Mouse (Mus musculus): ENCODE measurements at regions not wholly inside any gene's neighbourhood (a gene's known extent, or its start where the extent isn't known, plus 50 kb on each side); places are given as distances from the start of the nearest gene placed in this dataset.

GRCm38 (mm10) chr1:10771793-10772192 is 642.1 kb upstream of the A830018L16Rik start:
- Histone ChIP-seq H3K27ac (ENCODE audit: insufficient read depth, low read length) (no peak overlapping the region), H3K4me1 (ENCODE audit: control insufficient read depth, insufficient read depth, low read length) (no peaks in the 10 kb centered on the region), H3K4me3 (ENCODE audit: insufficient read depth, low read length) (no peak overlapping the region)
- TF ChIP-seq POLR2A (IDR thresholded peaks at IDR 0.05; ENCODE audit: low read depth, low read length) (no peak), CTCF (IDR thresholded peaks at IDR 0.05; ENCODE audit: borderline replicate concordance, insufficient read depth, low read length) (no peak)

GRCm38 (mm10) chr1:10794074-10794783 is 619.7 kb upstream of the A830018L16Rik start:
- Histone ChIP-seq H3K4me3 (ENCODE audit: insufficient read depth, low read length) (no peak overlapping the region), H3K4me1 (ENCODE audit: control insufficient read depth, insufficient read depth, low read length) (no peaks in the 10 kb centered on the region), H3K27ac (ENCODE audit: insufficient read depth, low read length) (no peak overlapping the region)
- TF ChIP-seq POLR2A (IDR thresholded peaks at IDR 0.05; ENCODE audit: low read depth, low read length) (no peak), CTCF (IDR thresholded peaks at IDR 0.05; ENCODE audit: borderline replicate concordance, insufficient read depth, low read length) (no peak)

GRCm38 (mm10) chr1:10835653-10836415 is 578.1 kb upstream of the A830018L16Rik start:
- H3K27ac ChIP-seq (ENCODE audit: insufficient read depth, low read length) = no peak overlapping the region
- no peak overlapping the region for H3K4me3 ChIP-seq (ENCODE audit: insufficient read depth, low read length)
- no peaks in the 10 kb centered on the region for H3K4me1 ChIP-seq (ENCODE audit: control insufficient read depth, insufficient read depth, low read length)
- TF ChIP-seq CTCF (IDR thresholded peaks at IDR 0.05; ENCODE audit: borderline replicate concordance, insufficient read depth, low read length) (no peak), POLR2A (IDR thresholded peaks at IDR 0.05; ENCODE audit: low read depth, low read length) (no peak)

- no peak for TF ChIP-seq CTCF (IDR thresholded peaks at IDR 0.05; ENCODE audit: borderline replicate concordance, insufficient read depth, low read length)
- no peak for TF ChIP-seq POLR2A (IDR thresholded peaks at IDR 0.05; ENCODE audit: low read depth, low read length)
- H3K4me3 ChIP-seq (ENCODE audit: insufficient read depth, low read length) = no peak overlapping the region
- H3K27ac ChIP-seq (ENCODE audit: insufficient read depth, low read length) = no peak overlapping the region
- H3K4me1 ChIP-seq (ENCODE audit: control insufficient read depth, insufficient read depth, low read length) = no peaks in the 10 kb centered on the region
These were observed 576.7 kb upstream of the A830018L16Rik start for GRCm38 (mm10) chr1:10837180-10837579.

GRCm38 (mm10) chr1:10852934-10853333 is 561.0 kb upstream of the A830018L16Rik start:
- H3K4me3 ChIP-seq (ENCODE audit: insufficient read depth, low read length) = no peak overlapping the region
- H3K4me1 ChIP-seq (ENCODE audit: control insufficient read depth, insufficient read depth, low read length) = no peaks in the 10 kb centered on the region
- TF ChIP-seq CTCF (IDR thresholded peaks at IDR 0.05; ENCODE audit: borderline replicate concordance, insufficient read depth, low read length) = no peak
- no peak for TF ChIP-seq POLR2A (IDR thresholded peaks at IDR 0.05; ENCODE audit: low read depth, low read length)
- H3K27ac ChIP-seq (ENCODE audit: insufficient read depth, low read length) = no peak overlapping the region

GRCm38 (mm10) chr1:10854495-10854894 is 559.4 kb upstream of the A830018L16Rik start:
- H3K4me3 ChIP-seq (ENCODE audit: insufficient read depth, low read length) = no peak overlapping the region
- TF ChIP-seq CTCF (IDR thresholded peaks at IDR 0.05; ENCODE audit: borderline replicate concordance, insufficient read depth, low read length) (no peak), POLR2A (IDR thresholded peaks at IDR 0.05; ENCODE audit: low read depth, low read length) (no peak)
- no peak overlapping the region for H3K27ac ChIP-seq (ENCODE audit: insufficient read depth, low read length)
- H3K4me1 ChIP-seq (ENCODE audit: control insufficient read depth, insufficient read depth, low read length) = no peaks in the 10 kb centered on the region

GRCm38 (mm10) chr1:10871163-10871853 is 542.6 kb upstream of the A830018L16Rik start:
- TF ChIP-seq CTCF (IDR thresholded peaks at IDR 0.05; ENCODE audit: borderline replicate concordance, insufficient read depth, low read length) = no peak
- TF ChIP-seq POLR2A (IDR thresholded peaks at IDR 0.05; ENCODE audit: low read depth, low read length) = no peak
- H3K27ac ChIP-seq (ENCODE audit: insufficient read depth, low read length) = no peak overlapping the region
- no peaks in the 10 kb centered on the region for H3K4me1 ChIP-seq (ENCODE audit: control insufficient read depth, insufficient read depth, low read length)
- H3K4me3 ChIP-seq (ENCODE audit: insufficient read depth, low read length) = no peak overlapping the region

GRCm38 (mm10) chr1:10872266-10872665 is 541.6 kb upstream of the A830018L16Rik start:
- H3K4me1 ChIP-seq (ENCODE audit: control insufficient read depth, insufficient read depth, low read length) = no peaks in the 10 kb centered on the region
- no peak overlapping the region for H3K4me3 ChIP-seq (ENCODE audit: insufficient read depth, low read length)
- no peak for TF ChIP-seq POLR2A (IDR thresholded peaks at IDR 0.05; ENCODE audit: low read depth, low read length)
- TF ChIP-seq CTCF (IDR thresholded peaks at IDR 0.05; ENCODE audit: borderline replicate concordance, insufficient read depth, low read length) = no peak
- H3K27ac ChIP-seq (ENCODE audit: insufficient read depth, low read length) = peak overlapping the region; percentile 85

GRCm38 (mm10) chr1:10872726-10873125 is 541.2 kb upstream of the A830018L16Rik start:
- H3K4me3 ChIP-seq (ENCODE audit: insufficient read depth, low read length) = no peak overlapping the region
- TF ChIP-seq POLR2A (IDR thresholded peaks at IDR 0.05; ENCODE audit: low read depth, low read length) (no peak), CTCF (IDR thresholded peaks at IDR 0.05; ENCODE audit: borderline replicate concordance, insufficient read depth, low read length) (no peak)
- H3K4me1 ChIP-seq (ENCODE audit: control insufficient read depth, insufficient read depth, low read length) = no peaks in the 10 kb centered on the region
- peak overlapping the region; percentile 85 for H3K27ac ChIP-seq (ENCODE audit: insufficient read depth, low read length)

Data from embryonic fibroblast, embryonic 13.5 days (primary cell).